Mouse (Mus musculus) hindbrain, embryonic 15.5 days (tissue): Measurements from ENCODE around the gene Psg18. TPM values are rescaled to one million over a fixed set of nuclear protein-coding genes. Genes with fewer than 3 reads are reported as not detected.
"Not testable (repeated sequence)": the region's sequence is repeated elsewhere in the genome, so short reads cannot be mapped to it uniquely, and the experiment has no call there.

Source experiments
- ATAC-seq: fragments of 200-750 bp; cut with Nextera tagmentation; 2 replicates; pipeline ENCODE4 v1.8.0; 2017; ENCODE audit warnings: low read depth, moderate number of reproducible peaks, moderate TSS enrichment; ENCODE audit not compliant: low FRiP score
- H3K27ac ChIP-seq: fragments of 300-500 bp; sonication (generic); replicated peaks from 2 replicates; pipeline ENCODE4 v1.5.1; 2015; ENCODE audit warnings: mild to moderate bottlenecking, inconsistent platforms
- H3K27me3 ChIP-seq: fragments of 300-500 bp; sonication (generic); 2 replicates; pipeline ENCODE4 v1.6.1; 2015; ENCODE audit warnings: control low read depth, inconsistent platforms
- H3K36me3 ChIP-seq: fragments of 300-500 bp; sonication (generic); 2 replicates; pipeline ENCODE4 v1.6.1; 2015; ENCODE audit warnings: control low read depth, inconsistent platforms
- H3K4me1 ChIP-seq: fragments of 300-500 bp; sonication (generic); replicated peaks from 2 replicates; pipeline ENCODE4 v1.6.1; 2015; ENCODE audit warnings: control low read depth, inconsistent platforms
- H3K4me2 ChIP-seq: fragments of 300-500 bp; sonication (generic); 2 replicates; pipeline ENCODE4 v1.6.1; 2015; ENCODE audit warnings: moderate library complexity, mild to moderate bottlenecking, inconsistent platforms
- H3K4me3 ChIP-seq: fragments of 300-500 bp; sonication (generic); 2 replicates; pipeline ENCODE4 v1.5.1; 2015; ENCODE audit warnings: mild to moderate bottlenecking, inconsistent platforms
- H3K9ac ChIP-seq: fragments of 300-500 bp; sonication (generic); 2 replicates; pipeline ENCODE4 v1.6.1; 2015; ENCODE audit warnings: inconsistent platforms
- H3K9me3 ChIP-seq: fragments of 300-500 bp; sonication (generic); 2 replicates; pipeline ENCODE4 v1.6.1; 2016; ENCODE audit warnings: control low read depth, inconsistent platforms
- WGBS: fragments of 180-500 bp; shearing (Covaris S2); methylation state at CpG from one replicate; pipeline ENCODE4 v1.1.7; 2015; 5-methylcytosine and 5-hydroxymethylcytosine counted together
- polyA plus RNA-seq: library from polyadenylated mRNA; unstranded; fragments of >200 nt; fragmentation: Nextera tagmentation; extraction: Ambion mirVana; gene quantifications from 2 replicates; pipeline ENCODE4 v1.2.1, GENCODE M21; 2015

Psg18 gene
- polyA plus RNA-seq = not detected in 2 replicates

GRCm38 (mm10) chr7:18354909-18355308 lies at the start of gene Psg18:
Gene Psg18 (minus strand): TSS chr7:18355009.
- not testable (repeated sequence) for H3K27ac ChIP-seq, H3K9ac ChIP-seq, H3K4me3 ChIP-seq, H3K4me2 ChIP-seq, H3K4me1 ChIP-seq, H3K27me3 ChIP-seq, ATAC-seq, H3K36me3 ChIP-seq
- H3K9me3 ChIP-seq = peaks cover 11% of the 10 kb centered on the region; the same call in 1 of the 2 replicates
- WGBS = 77% methylated on average over 3 of the region's 3 CpGs

GRCm38 (mm10) chr7:18403407-18403806 lies 48.6 kb upstream of the Psg18 start:
- no peaks in the 10 kb centered on the region for H3K4me1 ChIP-seq
- H3K9ac ChIP-seq = no peak overlapping the region
- H3K4me2 ChIP-seq = peak overlapping the region; percentile 31
- H3K36me3 ChIP-seq = no peaks in the 10 kb centered on the region
- ATAC-seq = peak; percentile 65; the same call in 1 of the 2 replicates
- no peak overlapping the region for H3K27ac ChIP-seq
- H3K9me3 ChIP-seq = peaks cover 8% of the 10 kb centered on the region; the same call in 1 of the 2 replicates
- H3K4me3 ChIP-seq = peak overlapping the region; percentile 31
- WGBS = 33% methylated on average over 11 of the region's 11 CpGs
- no peaks in the 10 kb centered on the region for H3K27me3 ChIP-seq

GRCm38 (mm10) chr7:18402527-18403237 lies 47.9 kb upstream of the Psg18 start:
- H3K27ac ChIP-seq = peak overlapping the region; percentile 45; the same call in 1 of the 2 replicates
- H3K27me3 ChIP-seq = no peaks in the 10 kb centered on the region
- peak; percentile 94 for ATAC-seq
- H3K4me2 ChIP-seq = peak overlapping the region; percentile 31
- WGBS = 30% methylated on average over 31 of the region's 35 CpGs
- H3K36me3 ChIP-seq = no peaks in the 10 kb centered on the region
- H3K4me1 ChIP-seq = no peaks in the 10 kb centered on the region
- H3K9me3 ChIP-seq = peaks cover 8% of the 10 kb centered on the region; the same call in 1 of the 2 replicates
- H3K9ac ChIP-seq = no peak overlapping the region
- H3K4me3 ChIP-seq = peak overlapping the region; percentile 31

GRCm38 (mm10) chr7:18391483-18391882 lies 36.7 kb upstream of the Psg18 start:
- not testable (repeated sequence) for H3K4me1 ChIP-seq, H3K9ac ChIP-seq, H3K36me3 ChIP-seq, H3K4me3 ChIP-seq, ATAC-seq, H3K4me2 ChIP-seq, H3K9me3 ChIP-seq, H3K27ac ChIP-seq, H3K27me3 ChIP-seq
- 88% methylated on average over 4 of the region's 4 CpGs for WGBS

- 51% methylated on average over 2 of the region's 2 CpGs for WGBS
- no peaks in the 10 kb centered on the region for H3K36me3 ChIP-seq
These were observed 23.5 kb upstream of the Psg18 start for GRCm38 (mm10) chr7:18378295-18378694.

GRCm38 (mm10) chr7:18335411-18335810 lies 19.4 kb downstream of the Psg18 start:
- H3K9me3 ChIP-seq = peaks cover 34% of the 10 kb centered on the region
- 77% methylated on average over 6 of the region's 6 CpGs for WGBS
- not testable (repeated sequence) for H3K27me3 ChIP-seq, H3K9ac ChIP-seq, H3K4me1 ChIP-seq, ATAC-seq, H3K4me3 ChIP-seq, H3K4me2 ChIP-seq, H3K36me3 ChIP-seq, H3K27ac ChIP-seq

More at GRCm38 (mm10) chr7:18378295-18378694, 23.5 kb upstream of the Psg18 start:
- no peaks in the 10 kb centered on the region for H3K4me1 ChIP-seq
- no peaks in the 10 kb centered on the region for H3K27me3 ChIP-seq
- H3K9me3 ChIP-seq = peaks cover 16% of the 10 kb centered on the region
- H3K4me2 ChIP-seq = no peak overlapping the region
- no peak overlapping the region for H3K4me3 ChIP-seq
- no peak overlapping the region for H3K9ac ChIP-seq
- no peak for ATAC-seq
- no peak overlapping the region for H3K27ac ChIP-seq

Other genes with a start within 250 kb of the Psg18 start
- not detected in 2 replicates for gene Igfl3, start 178.5 kb downstream of the Psg18 start, polyA plus RNA-seq
- gene Mill1, start 109.7 kb downstream of the Psg18 start, polyA plus RNA-seq = not detected in 2 replicates
- gene Psg28, start 77.0 kb upstream of the Psg18 start, polyA plus RNA-seq = not detected in 2 replicates
- not detected in 2 replicates for gene Psg26, start 129.2 kb upstream of the Psg18 start, polyA plus RNA-seq
- gene Psg25, start 177.3 kb upstream of the Psg18 start, polyA plus RNA-seq = not detected in 2 replicates
- not detected in 2 replicates for gene Psg27, start 212.3 kb upstream of the Psg18 start, polyA plus RNA-seq